Mouse (Mus musculus) ES-Bruce4 (cell line): Measurements from ENCODE around the gene Zfp503.

ENCODE experiments used
- CTCF ChIP-seq: IDR thresholded peaks from one replicate; pipeline ENCODE4 v1.8.1; 2011; ENCODE audit warnings: low read depth, low read length
- POLR2A ChIP-seq: IDR thresholded peaks from one replicate; pipeline ENCODE4 v1.8.1; 2011; ENCODE audit warnings: low read length; ENCODE audit not compliant: insufficient read depth

- no peak for TF ChIP-seq CTCF
- no peak for TF ChIP-seq POLR2A
Observed at GRCm38 (mm10) chr14:21983950-21984730, 5.3 kb downstream of the Zfp503 start.
